Mouse (Mus musculus) central nervous system, embryonic 18 days (tissue): ENCODE measurements around the gene Fnip1. TPM values are rescaled to one million over a fixed set of nuclear protein-coding genes. Genes with fewer than 3 reads are reported as not detected.

ENCODE experiments used
- polyA plus RNA-seq: library from polyadenylated mRNA; depleted of rRNA; stranded (reverse); fragments of >200 nt; gene quantifications from 2 replicates; pipeline ENCODE4 v1.2.3, GENCODE M21; 2012; rRNA removed

Gene Fnip1
- 9.9 and 10.8 TPM in 2 replicates for polyA plus RNA-seq

DNA sequence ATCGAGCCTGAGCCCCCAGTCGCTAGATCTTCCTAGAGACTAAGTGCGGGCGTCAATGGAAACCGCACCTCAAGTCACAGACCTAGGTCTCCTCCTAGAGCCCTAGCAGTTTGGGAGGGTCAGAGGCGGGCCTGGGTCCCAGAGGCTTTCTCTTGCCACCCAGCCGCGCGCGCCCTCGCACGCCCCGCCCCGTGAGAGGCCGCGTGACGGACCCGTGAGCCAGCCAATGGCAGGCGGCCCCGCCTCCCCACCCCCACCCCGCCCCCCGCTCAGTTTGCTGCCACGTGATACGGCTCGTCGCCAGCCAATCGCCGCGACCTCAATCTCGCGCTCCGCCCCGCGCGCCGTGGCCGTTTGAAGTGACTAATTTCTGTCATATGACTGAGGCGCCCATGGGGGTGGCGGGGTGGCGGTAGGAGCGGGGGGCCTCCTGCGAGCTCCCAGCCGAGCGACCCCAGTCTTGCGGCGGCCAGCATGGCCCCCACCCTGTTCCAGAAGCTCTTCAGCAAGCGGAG, at the start of gene Fnip1:
TSS of gene Fnip1 (plus strand) at position 377 of the 515 bp plus-strand sequence.

GRCm38 (mm10) chr11:54522529-54523430, 84.8 kb downstream of the Fnip1 start, which contains the start of gene Rapgef6:
TSS of gene Rapgef6 (plus strand) at chr11:54522847.

Other genes starting within 250 kb of the Fnip1 start
- not detected in 2 replicates for gene Csf2, start 188.5 kb upstream of the Fnip1 start, polyA plus RNA-seq
- gene Il3, start 170.9 kb upstream of the Fnip1 start, polyA plus RNA-seq = not detected in 2 replicates
- 59.0 and 62.9 TPM in 2 replicates for gene Acsl6, start 134.4 kb upstream of the Fnip1 start, polyA plus RNA-seq
- not detected in 2 replicates for gene Meikin, start 67.5 kb upstream of the Fnip1 start, polyA plus RNA-seq
- gene Rapgef6, start 84.6 kb downstream of the Fnip1 start, polyA plus RNA-seq = 27.1 and 29.2 TPM in 2 replicates